Mouse (Mus musculus): ENCODE measurements around the gene Plekhj1. TPM values are rescaled to one million over a fixed set of nuclear protein-coding genes. Genes with fewer than 3 reads are reported as not detected.

Gene Plekhj1
- polyA plus RNA-seq, 1 experiment from 2014 or later: 107 TPM

DNA sequence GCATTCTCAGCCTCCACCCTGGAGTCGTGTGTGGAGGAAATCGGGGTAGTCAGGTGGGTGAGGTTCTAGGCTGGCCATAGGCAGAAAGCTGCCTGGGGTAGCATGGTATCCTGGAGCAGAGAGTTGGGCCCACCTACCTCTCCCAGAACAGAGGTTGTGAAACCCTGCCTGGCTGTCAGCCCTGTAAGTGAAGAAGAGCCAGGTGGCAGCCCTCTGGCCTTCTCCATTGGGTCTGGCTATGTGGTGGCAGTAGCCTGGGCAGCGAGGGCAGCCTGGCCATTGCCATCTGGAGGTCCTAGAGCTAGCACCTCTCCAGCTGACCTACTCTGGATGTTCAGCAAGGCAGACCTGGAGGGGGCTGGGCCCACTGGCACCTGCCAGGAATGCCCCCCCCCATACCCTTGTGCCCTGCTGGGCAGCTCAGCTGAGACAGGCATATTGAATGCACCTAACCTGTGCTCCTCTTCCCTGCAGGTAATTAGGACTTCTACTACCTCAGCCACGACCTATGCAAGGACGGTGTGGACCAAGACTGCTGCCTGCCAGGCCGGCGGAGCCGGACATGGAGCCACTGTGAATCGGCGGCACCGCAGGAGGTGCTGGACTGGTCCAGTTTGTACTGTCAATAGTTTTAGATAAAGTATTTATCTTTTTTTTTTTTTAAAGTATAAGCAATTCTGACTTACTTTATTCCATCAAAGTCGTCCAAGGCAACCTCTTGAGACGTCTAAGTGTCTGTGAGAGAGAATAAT, 5.2 kb downstream of the Plekhj1 start:
- no peak for DNase-seq
- peaks cover 85% of the 10 kb centered on the region for H3K36me3 ChIP-seq (ENCODE audit: control insufficient read depth, insufficient read depth, low read length)
- no peak for ATAC-seq (ENCODE audit: low FRiP score, low TSS enrichment)
- H3K4me2 ChIP-seq (ENCODE audit: low read length): no peak overlapping the region
- WGBS: 93% methylated on average over 13 of the region's 13 CpGs
- no peaks in the 10 kb centered on the region for H3K27me3 ChIP-seq (ENCODE audit: control insufficient read depth, insufficient read depth, low read length)
- no peak overlapping the region for H3K4me3 ChIP-seq (replicated peaks; ENCODE audit: low read depth, low read length)
- peaks cover 11% of the 10 kb centered on the region for H3K4me1 ChIP-seq (ENCODE audit: control insufficient read depth, insufficient read depth, low read length)
- no peaks in the 10 kb centered on the region for H3K9me3 ChIP-seq (ENCODE audit: control insufficient read depth, low read length)
- H3K27ac ChIP-seq (replicated peaks; ENCODE audit: low read depth, low read length): no peak overlapping the region
- no peak overlapping the region; the same call in 1 of the 2 replicates for H3K9ac ChIP-seq (replicated peaks; ENCODE audit: low read length)

DNA sequence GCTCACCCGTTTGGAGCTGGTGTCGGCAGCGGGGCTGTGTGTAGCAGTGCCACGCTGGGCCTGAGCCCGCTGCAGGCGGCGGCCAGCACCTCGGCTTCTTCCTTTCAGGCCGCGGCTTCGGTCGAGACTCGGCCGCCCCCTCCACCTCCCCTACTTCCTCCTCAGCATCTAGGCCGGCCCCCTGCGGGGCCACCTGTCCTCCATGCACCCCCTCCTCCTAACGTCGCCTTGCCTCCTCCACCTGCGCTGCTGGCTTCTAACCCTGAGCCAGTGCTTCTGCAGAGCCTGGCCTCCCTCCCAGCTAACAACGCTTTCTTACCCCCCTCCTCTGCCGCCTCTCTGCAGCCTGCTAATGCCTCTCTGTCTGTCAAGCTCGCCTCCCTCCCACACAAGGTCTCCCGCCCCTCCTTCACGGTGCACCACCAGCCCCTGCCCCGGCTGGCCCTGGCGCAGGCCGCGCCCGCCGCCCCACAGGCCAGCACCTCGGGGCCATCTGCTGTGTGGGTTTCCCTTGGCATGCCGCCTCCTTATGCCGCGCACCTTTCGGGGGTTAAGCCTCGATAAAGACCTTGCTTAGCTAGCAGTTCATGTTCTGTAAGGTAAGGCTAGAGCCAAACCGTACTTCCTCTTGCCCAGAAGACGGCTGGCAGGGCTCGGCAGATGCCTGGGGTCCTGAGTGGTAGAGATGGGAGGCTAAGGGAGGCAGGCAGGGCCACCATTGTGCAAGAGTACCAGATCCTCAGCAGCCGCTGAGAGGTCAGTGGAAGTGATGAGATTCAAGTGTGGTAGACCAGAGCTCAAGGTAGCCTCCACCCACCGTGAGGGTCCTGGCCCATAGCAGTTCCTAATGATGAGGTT, 6.0 kb downstream of the Plekhj1 start:
- 79% methylated on average over 41 of the region's 41 CpGs for WGBS
- Histone ChIP-seq H3K27me3 (ENCODE audit: control insufficient read depth, insufficient read depth, low read length) (no peaks in the 10 kb centered on the region), H3K9me3 (ENCODE audit: control insufficient read depth, low read length) (no peaks in the 10 kb centered on the region), H3K36me3 (ENCODE audit: control insufficient read depth, insufficient read depth, low read length) (peaks cover 93% of the 10 kb centered on the region), H3K27ac (replicated peaks; ENCODE audit: low read depth, low read length) (no peak overlapping the region), H3K4me1 (ENCODE audit: control insufficient read depth, insufficient read depth, low read length) (peaks cover 11% of the 10 kb centered on the region), H3K4me2 (ENCODE audit: low read length) (no peak overlapping the region), H3K9ac (replicated peaks; ENCODE audit: low read length) (no peak overlapping the region; the same call in 1 of the 2 replicates), H3K4me3 (replicated peaks; ENCODE audit: low read depth, low read length) (no peak overlapping the region)
- DNase-seq (no peak), ATAC-seq (ENCODE audit: low FRiP score, low TSS enrichment) (no peak)

DNA sequence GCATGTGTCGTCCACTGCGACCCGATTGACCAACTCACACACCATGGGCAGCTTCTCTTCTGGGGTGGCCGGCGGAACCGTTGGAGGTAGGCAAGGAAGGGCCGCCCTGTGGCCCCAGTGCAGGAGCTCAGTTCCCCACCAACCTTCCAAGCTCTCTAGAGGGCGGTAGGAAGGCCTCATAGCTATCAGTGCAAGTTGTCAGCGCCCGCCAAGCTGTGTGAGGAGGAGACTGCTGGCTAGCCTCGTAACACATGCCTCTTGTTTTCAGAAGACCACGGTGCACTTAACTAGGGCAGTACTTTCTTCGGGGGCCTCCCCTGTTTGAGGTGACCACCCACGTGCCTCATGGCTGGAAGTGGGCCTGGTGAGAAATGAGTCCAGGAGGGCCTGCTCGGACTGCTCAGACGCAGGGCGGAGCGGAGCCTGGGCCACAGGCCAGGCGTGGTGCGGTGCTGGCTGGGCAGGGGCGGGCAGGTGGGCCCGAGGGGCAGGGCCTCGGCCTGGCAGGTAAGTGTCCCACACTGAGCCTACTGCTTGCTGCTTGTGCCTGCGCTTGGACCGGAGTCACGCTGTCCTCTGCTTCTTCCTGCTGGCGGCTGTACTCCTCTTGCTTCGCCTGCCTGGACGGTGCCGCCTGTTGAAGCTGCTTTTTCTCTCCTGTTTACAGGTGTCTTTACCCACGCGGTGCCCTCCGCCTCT, 6.8 kb downstream of the Plekhj1 start:
- Histone ChIP-seq H3K4me3 (replicated peaks; ENCODE audit: low read depth, low read length) (no peak overlapping the region), H3K4me2 (ENCODE audit: low read length) (no peak overlapping the region), H3K9me3 (ENCODE audit: control insufficient read depth, low read length) (no peaks in the 10 kb centered on the region), H3K4me1 (ENCODE audit: control insufficient read depth, insufficient read depth, low read length) (peaks cover 3% of the 10 kb centered on the region), H3K27me3 (ENCODE audit: control insufficient read depth, insufficient read depth, low read length) (no peaks in the 10 kb centered on the region), H3K36me3 (ENCODE audit: control insufficient read depth, insufficient read depth, low read length) (peaks cover 98% of the 10 kb centered on the region), H3K27ac (replicated peaks; ENCODE audit: low read depth, low read length) (no peak overlapping the region), H3K9ac (replicated peaks; ENCODE audit: low read length) (no peak overlapping the region)
- DNase-seq: no peak
- ATAC-seq (ENCODE audit: low FRiP score, low TSS enrichment): no peak
- 85% methylated on average over 33 of the region's 33 CpGs for WGBS

GRCm38 (mm10) chr10:80790761-80791404, 7.5 kb downstream of the Plekhj1 start:
- no peaks in the 10 kb centered on the region for H3K4me1 ChIP-seq (ENCODE audit: control insufficient read depth, insufficient read depth, low read length)
- H3K9me3 ChIP-seq (ENCODE audit: control insufficient read depth, low read length): no peaks in the 10 kb centered on the region
- H3K4me2 ChIP-seq (ENCODE audit: low read length): no peak overlapping the region
- peaks cover 98% of the 10 kb centered on the region for H3K36me3 ChIP-seq (ENCODE audit: control insufficient read depth, insufficient read depth, low read length)
- H3K4me3 ChIP-seq (replicated peaks; ENCODE audit: low read depth, low read length): no peak overlapping the region
- 89% methylated on average over 19 of the region's 19 CpGs for WGBS
- H3K9ac ChIP-seq (replicated peaks; ENCODE audit: low read length): no peak overlapping the region
- ATAC-seq (ENCODE audit: low FRiP score, low TSS enrichment) (no peak), DNase-seq (no peak)
- H3K27me3 ChIP-seq (ENCODE audit: control insufficient read depth, insufficient read depth, low read length): no peaks in the 10 kb centered on the region
- no peak overlapping the region for H3K27ac ChIP-seq (replicated peaks; ENCODE audit: low read depth, low read length)

DNA sequence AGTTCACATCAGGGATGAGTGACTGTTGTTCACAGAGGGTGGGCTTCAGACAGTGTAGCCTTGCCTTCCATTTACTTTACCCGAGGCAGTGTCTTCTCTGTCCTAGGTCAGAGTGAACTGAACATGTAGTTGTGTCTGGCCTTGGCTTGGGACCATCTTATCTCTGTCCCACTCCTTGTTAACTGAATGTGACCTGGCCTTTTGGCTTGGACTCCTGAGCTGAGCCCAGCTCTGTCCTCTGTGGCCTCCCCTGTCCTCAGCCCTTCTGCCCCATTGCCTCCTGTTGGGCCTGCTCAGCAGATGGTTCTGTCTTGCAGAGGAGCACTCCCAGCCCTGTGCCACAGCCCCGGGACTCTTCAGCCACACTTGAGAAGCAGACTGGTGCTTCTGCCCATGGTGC, 10.9 kb downstream of the Plekhj1 start:
- Histone ChIP-seq H3K27me3 (ENCODE audit: control insufficient read depth, insufficient read depth, low read length) (no peaks in the 10 kb centered on the region), H3K9ac (replicated peaks; ENCODE audit: low read length) (no peak overlapping the region), H3K4me2 (ENCODE audit: low read length) (no peak overlapping the region), H3K36me3 (ENCODE audit: control insufficient read depth, insufficient read depth, low read length) (peaks cover 99% of the 10 kb centered on the region), H3K4me1 (ENCODE audit: control insufficient read depth, insufficient read depth, low read length) (no peaks in the 10 kb centered on the region), H3K9me3 (ENCODE audit: control insufficient read depth, low read length) (no peaks in the 10 kb centered on the region), H3K27ac (replicated peaks; ENCODE audit: low read depth, low read length) (no peak overlapping the region), H3K4me3 (replicated peaks; ENCODE audit: low read depth, low read length) (no peak overlapping the region)
- DNase-seq: no peak
- WGBS: 86% methylated on average over 2 of the region's 2 CpGs
- ATAC-seq (ENCODE audit: low FRiP score, low TSS enrichment): no peak

DNA sequence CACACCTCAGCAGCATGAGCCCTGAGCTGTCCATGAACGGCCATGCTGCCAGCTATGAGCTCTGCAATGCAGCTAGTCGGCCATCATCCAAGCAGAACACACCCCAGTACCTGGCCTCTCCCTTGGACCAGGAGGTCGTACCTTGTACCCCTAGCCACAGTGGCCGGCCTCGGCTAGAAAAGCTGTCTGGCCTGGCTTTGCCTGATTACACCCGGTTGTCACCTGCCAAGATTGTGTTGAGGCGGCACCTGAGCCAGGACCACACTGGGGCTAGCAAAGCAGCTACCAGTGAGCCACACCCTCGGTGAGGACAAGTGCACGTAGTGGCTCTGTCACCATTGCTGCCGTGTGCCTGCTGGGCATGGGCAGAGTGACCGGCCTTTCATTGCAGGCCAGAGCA, 12.5 kb downstream of the Plekhj1 start:
- H3K4me3 ChIP-seq (replicated peaks; ENCODE audit: low read depth, low read length): no peak overlapping the region
- ATAC-seq (ENCODE audit: low FRiP score, low TSS enrichment): no peak
- no peaks in the 10 kb centered on the region for H3K27me3 ChIP-seq (ENCODE audit: control insufficient read depth, insufficient read depth, low read length)
- no peaks in the 10 kb centered on the region for H3K9me3 ChIP-seq (ENCODE audit: control insufficient read depth, low read length)
- no peak for DNase-seq
- peaks cover 99% of the 10 kb centered on the region for H3K36me3 ChIP-seq (ENCODE audit: control insufficient read depth, insufficient read depth, low read length)
- no peaks in the 10 kb centered on the region for H3K4me1 ChIP-seq (ENCODE audit: control insufficient read depth, insufficient read depth, low read length)
- H3K4me2 ChIP-seq (ENCODE audit: low read length): no peak overlapping the region
- no peak overlapping the region for H3K9ac ChIP-seq (replicated peaks; ENCODE audit: low read length)
- H3K27ac ChIP-seq (replicated peaks; ENCODE audit: low read depth, low read length): no peak overlapping the region
- 94% methylated on average over 11 of the region's 11 CpGs for WGBS

GRCm38 (mm10) chr10:80784871-80785270, 13.6 kb downstream of the Plekhj1 start:
- Histone ChIP-seq H3K4me2 (ENCODE audit: low read length) (no peak overlapping the region), H3K4me3 (replicated peaks; ENCODE audit: low read depth, low read length) (no peak overlapping the region), H3K9ac (replicated peaks; ENCODE audit: low read length) (no peak overlapping the region), H3K9me3 (ENCODE audit: control insufficient read depth, low read length) (no peaks in the 10 kb centered on the region), H3K4me1 (ENCODE audit: control insufficient read depth, insufficient read depth, low read length) (no peaks in the 10 kb centered on the region), H3K36me3 (ENCODE audit: control insufficient read depth, insufficient read depth, low read length) (peaks cover 93% of the 10 kb centered on the region), H3K27ac (replicated peaks; ENCODE audit: low read depth, low read length) (no peak overlapping the region), H3K27me3 (ENCODE audit: control insufficient read depth, insufficient read depth, low read length) (no peaks in the 10 kb centered on the region)
- ATAC-seq (ENCODE audit: low FRiP score, low TSS enrichment): no peak
- WGBS: 75% methylated on average over 12 of the region's 12 CpGs
- no peak for DNase-seq

DNA sequence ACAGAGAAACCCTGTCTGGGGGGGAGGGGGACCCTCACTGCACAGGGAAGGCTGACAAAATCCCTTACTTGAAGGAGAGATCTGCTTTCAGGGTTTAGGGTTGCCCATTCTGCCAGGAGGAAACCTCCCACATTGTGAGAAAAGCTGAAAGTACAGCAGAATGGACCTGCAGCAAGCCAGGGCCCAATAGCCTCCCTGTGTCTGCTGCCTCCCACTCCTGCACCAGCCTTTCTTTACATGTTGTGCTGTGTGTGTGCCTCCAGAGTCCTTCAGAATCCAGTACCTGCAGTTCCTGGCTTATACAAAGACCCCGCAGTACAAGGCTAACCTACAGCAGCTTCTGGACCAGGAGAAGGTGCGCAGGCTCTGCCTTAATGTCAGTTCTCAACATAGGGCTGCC, 14.1 kb downstream of the Plekhj1 start:
- Histone ChIP-seq H3K9ac (replicated peaks; ENCODE audit: low read length) (no peak overlapping the region), H3K4me3 (replicated peaks; ENCODE audit: low read depth, low read length) (no peak overlapping the region), H3K36me3 (ENCODE audit: control insufficient read depth, insufficient read depth, low read length) (peaks cover 94% of the 10 kb centered on the region), H3K27me3 (ENCODE audit: control insufficient read depth, insufficient read depth, low read length) (no peaks in the 10 kb centered on the region), H3K4me2 (ENCODE audit: low read length) (no peak overlapping the region), H3K27ac (replicated peaks; ENCODE audit: low read depth, low read length) (no peak overlapping the region), H3K4me1 (ENCODE audit: control insufficient read depth, insufficient read depth, low read length) (no peaks in the 10 kb centered on the region), H3K9me3 (ENCODE audit: control insufficient read depth, low read length) (no peaks in the 10 kb centered on the region)
- no peak for ATAC-seq (ENCODE audit: low FRiP score, low TSS enrichment)
- WGBS: 93% methylated on average over 2 of the region's 2 CpGs
- DNase-seq: no peak
